Mouse (Mus musculus) CH12.LX (cell line): Measurements from ENCODE around the gene Hrh2. TPM values are rescaled to one million over a fixed set of nuclear protein-coding genes. Genes with fewer than 3 reads are reported as not detected.

ENCODE experiments used
- DNase-seq: peaks from one replicate; pipeline ENCODE4 v3.0.0-alpha.2; 2013; ENCODE audit errors: extremely low read depth
- H3K27ac ChIP-seq: 2 replicates; pipeline ENCODE4 v1.5.1; 2012; ENCODE audit warnings: low read depth, mild to moderate bottlenecking, control low read depth, moderate library complexity; ENCODE audit not compliant: insufficient read depth
- H3K27me3 ChIP-seq: replicated peaks from 2 replicates; pipeline ENCODE3; 2012; ENCODE audit warnings: inconsistent platforms
- H3K36me3 ChIP-seq, 2 experiments: replicated peaks in 1 of 2; 2 replicates each; pipeline versions ENCODE3 to v1.6.1; 2012; ENCODE audit warnings: inconsistent platforms in 1 of 2, low read length in 1 of 2, mild to moderate bottlenecking in 1 of 2, mixed read lengths in 1 of 2, moderate library complexity in 1 of 2; ENCODE audit not compliant: control insufficient read depth in 1 of 2, insufficient read depth in 1 of 2
- H3K4me1 ChIP-seq, 2 experiments: 2 replicates each; pipeline ENCODE4 v1.6.1; 2012; ENCODE audit warnings: inconsistent platforms in 1 of 2, moderate library complexity in 1 of 2; ENCODE audit not compliant: insufficient read depth in 2 of 2, control insufficient read depth in 1 of 2
- H3K4me2 ChIP-seq: 2 replicates; pipeline ENCODE4 v1.6.1; 2012; ENCODE audit warnings: low read depth, mild to moderate bottlenecking, control low read depth; ENCODE audit not compliant: poor library complexity, insufficient read depth, severe bottlenecking
- H3K4me3 ChIP-seq, 3 experiments: fragments of 150-350 bp in 1 of 3; sonication (generic) in 1 of 3; replicated peaks in 1 of 3; 2 replicates each; pipeline versions ENCODE3 to v1.5.1; 2011 to 2012; ENCODE audit warnings: low read depth in 2 of 3, low read length in 2 of 3, mild to moderate bottlenecking in 2 of 3, moderate library complexity in 2 of 3, control low read depth in 1 of 3, improper control_type of control experiment in 1 of 3, inconsistent platforms in 1 of 3, mixed read lengths in 1 of 3; ENCODE audit not compliant: poor library complexity in 1 of 3
- H3K79me2 ChIP-seq: replicated peaks from 2 replicates; pipeline ENCODE4 v1.6.1; 2012; ENCODE audit warnings: mild to moderate bottlenecking, moderate library complexity; ENCODE audit not compliant: control insufficient read depth, poor library complexity, insufficient read depth, severe bottlenecking; ENCODE audit errors: extremely low read depth
- H3K9ac ChIP-seq: 2 replicates; pipeline ENCODE4 v1.6.1; 2012; ENCODE audit warnings: low read depth, mild to moderate bottlenecking, control low read depth, moderate library complexity; ENCODE audit not compliant: insufficient read depth
- H3K9me3 ChIP-seq: replicated peaks from 2 replicates; pipeline ENCODE3; 2012; ENCODE audit warnings: low read length, inconsistent platforms, mixed read lengths
- BHLHE40 ChIP-seq: IDR thresholded peaks from 2 replicates; pipeline ENCODE4 v1.6.1; 2011; ENCODE audit warnings: mild to moderate bottlenecking, low read depth, low read length, improper control_type of control experiment
- CHD1 ChIP-seq: IDR thresholded peaks from 2 replicates; pipeline ENCODE4 v1.6.1; 2012; ENCODE audit warnings: low read depth, low read length, improper control_type of control experiment, inconsistent platforms
- CHD2 ChIP-seq: IDR thresholded peaks from 2 replicates; pipeline ENCODE4 v1.6.1; 2011; ENCODE audit warnings: low read length, improper control_type of control experiment
- CTCF ChIP-seq, 2 experiments: IDR thresholded peaks in 1 of 2; conservative IDR thresholded peaks in 1 of 2; 2 replicates each; pipeline ENCODE4 v1.5.1; 2011 to 2012; ENCODE audit warnings: low read depth in 2 of 2, low read length in 2 of 2, improper control_type of control experiment in 1 of 2, inconsistent platforms in 1 of 2, mild to moderate bottlenecking in 1 of 2, moderate library complexity in 1 of 2
- E2F4 ChIP-seq: IDR thresholded peaks from 2 replicates; pipeline ENCODE4 v1.6.1; 2011; ENCODE audit warnings: low read depth, low read length, improper control_type of control experiment; ENCODE audit not compliant: insufficient replicate concordance
- ELF1 ChIP-seq: IDR thresholded peaks from 2 replicates; pipeline ENCODE4 v1.6.1; 2014; ENCODE audit warnings: low read depth, mild to moderate bottlenecking, inconsistent platforms, low read length, improper control_type of control experiment
- ETS1 ChIP-seq: conservative IDR thresholded peaks from 2 replicates; pipeline ENCODE4 v1.6.1; 2012; ENCODE audit warnings: low read depth, mild to moderate bottlenecking, inconsistent platforms, low read length, improper control_type of control experiment, moderate library complexity
- HCFC1 ChIP-seq: IDR thresholded peaks from 2 replicates; pipeline ENCODE4 v1.6.1; 2012; ENCODE audit warnings: low read depth, mild to moderate bottlenecking, inconsistent platforms, low read length, improper control_type of control experiment
- IRF4 ChIP-seq: IDR thresholded peaks from 2 replicates; pipeline ENCODE4 v1.6.1; 2014; ENCODE audit warnings: low read depth, mild to moderate bottlenecking, inconsistent platforms, low read length, improper control_type of control experiment
- JUN ChIP-seq: IDR thresholded peaks from 2 replicates; pipeline ENCODE4 v1.6.1; 2011; ENCODE audit warnings: low read depth, mild to moderate bottlenecking, low read length, improper control_type of control experiment, moderate library complexity; ENCODE audit not compliant: insufficient read depth
- JUND ChIP-seq: conservative IDR thresholded peaks from 2 replicates; pipeline ENCODE4 v1.6.1; 2011; ENCODE audit warnings: low read depth, low read length, improper control_type of control experiment
- KAT2A ChIP-seq: IDR thresholded peaks from 2 replicates; pipeline ENCODE4 v1.6.1; 2012; ENCODE audit warnings: low read length, improper control_type of control experiment, inconsistent platforms; ENCODE audit not compliant: insufficient replicate concordance
- MAFK ChIP-seq: IDR thresholded peaks from 2 replicates; pipeline ENCODE4 v1.6.1; 2011; ENCODE audit warnings: low read length, improper control_type of control experiment; ENCODE audit not compliant: insufficient replicate concordance
- MAX ChIP-seq: IDR thresholded peaks from 2 replicates; pipeline ENCODE4 v1.6.1; 2011; ENCODE audit warnings: low read length, improper control_type of control experiment
- MAZ ChIP-seq: IDR thresholded peaks from 2 replicates; pipeline ENCODE4 v1.6.1; 2012; ENCODE audit warnings: low read depth, mild to moderate bottlenecking, inconsistent platforms, low read length, improper control_type of control experiment, moderate library complexity
- MYC ChIP-seq: IDR thresholded peaks from 2 replicates; pipeline ENCODE4 v1.6.1; 2011; ENCODE audit warnings: low read depth, mild to moderate bottlenecking, improper control_type of control experiment, low read length
- NELFE ChIP-seq: IDR thresholded peaks from 2 replicates; pipeline ENCODE4 v1.6.1; 2011; ENCODE audit warnings: low read depth, low read length, improper control_type of control experiment
- NRF1 ChIP-seq: IDR thresholded peaks from 2 replicates; pipeline ENCODE4 v1.6.1; 2014; ENCODE audit warnings: low read depth, mild to moderate bottlenecking, inconsistent platforms, low read length, improper control_type of control experiment, moderate library complexity
- PAX5 ChIP-seq: IDR thresholded peaks from 2 replicates; pipeline ENCODE4 v1.6.1; 2012; ENCODE audit warnings: low read length, inconsistent platforms, mixed read lengths
- POLR2A ChIP-seq: IDR thresholded peaks from 2 replicates; pipeline ENCODE4 v1.6.1; 2011; ENCODE audit warnings: low read depth, mild to moderate bottlenecking, improper control_type of control experiment, low read length
- RAD21 ChIP-seq: IDR thresholded peaks from 2 replicates; pipeline ENCODE4 v1.6.1; 2011; ENCODE audit warnings: low read depth, mild to moderate bottlenecking, low read length, improper control_type of control experiment, moderate library complexity
- RCOR1 ChIP-seq: conservative IDR thresholded peaks from 2 replicates; pipeline ENCODE4 v1.6.1; 2012; ENCODE audit warnings: low read depth, mild to moderate bottlenecking, inconsistent platforms, low read length, improper control_type of control experiment
- SIN3A ChIP-seq: IDR thresholded peaks from 2 replicates; pipeline ENCODE4 v1.6.1; 2012; ENCODE audit warnings: low read length, improper control_type of control experiment, inconsistent platforms
- SMC3 ChIP-seq: IDR thresholded peaks from 2 replicates; pipeline ENCODE4 v1.6.1; 2011; ENCODE audit warnings: low read depth, low read length, improper control_type of control experiment
- UBTF ChIP-seq: IDR thresholded peaks from 2 replicates; pipeline ENCODE4 v1.6.1; 2012; ENCODE audit warnings: low read depth, mild to moderate bottlenecking, inconsistent platforms, low read length, improper control_type of control experiment, moderate library complexity
- USF1 ChIP-seq: IDR thresholded peaks from 2 replicates; pipeline ENCODE4 v1.6.1; 2014; ENCODE audit warnings: low read depth, mild to moderate bottlenecking, inconsistent platforms, low read length, improper control_type of control experiment
- ZMIZ1 ChIP-seq: IDR thresholded peaks from 2 replicates; pipeline ENCODE4 v1.6.1; 2012; ENCODE audit warnings: low read depth, mild to moderate bottlenecking, inconsistent platforms, low read length, improper control_type of control experiment
- dilution Hi-C: fragments of 300-500 bp; cut with MboI; formaldehyde crosslinking; loops from 2 replicates; pipeline ENCODE4 v1.14.3; 2020; ENCODE audit warnings: low sequenced_read_pairs; ENCODE audit not compliant: extremely low pct_unique_long_range_greater_than_20kb, extremely low pct_ligation_motif_present
- in situ Hi-C: fragments of 300-500 bp; cut with MboI; formaldehyde crosslinking; loops from 3 replicates; pipeline ENCODE4 v1.14.3; 2019; ENCODE audit warnings: low sequenced_read_pairs, low pct_ligation_motif_present, low pct_unique_long_range_greater_than_20kb, mixed read lengths
- polyA plus RNA-seq: library from polyadenylated mRNA; unstranded; fragments of >175 nt; gene quantifications from 2 replicates; pipeline ENCODE4 v1.2.1, GENCODE M21; 2012; ENCODE audit warnings: low read depth; ENCODE audit not compliant: insufficient read length
- total RNA-seq, 2 experiments: library from RNA; depleted of rRNA; stranded (reverse); fragments of 300-350 nt in 1 of 2; fragments of >200 nt in 1 of 2; gene quantifications; 2 replicates each; pipeline ENCODE4 v1.2.3; 2012 to 2014

Hrh2 gene
- total and polyA plus RNA-seq, 3 experiments, result 0.04 to 0.30 TPM; not detected in 1

- no peak overlapping the region for H3K9ac ChIP-seq
- no peak overlapping the region for H3K27ac ChIP-seq
- no peaks in the 10 kb centered on the region for H3K36me3 ChIP-seq
- no peaks in the 10 kb centered on the region for H3K4me1 ChIP-seq
- H3K27me3 ChIP-seq, result peaks cover 72% of the 10 kb centered on the region
- no peak overlapping the region for H3K4me3 ChIP-seq
- in situ Hi-C loops (no loop called here), dilution Hi-C loops (no loop called here)
- peaks cover 13% of the 10 kb centered on the region for H3K9me3 ChIP-seq
- no peaks in the 10 kb centered on the region for H3K79me2 ChIP-seq
- DNase-seq, result no peak
- no peak for TF ChIP-seq CTCF (conservative IDR thresholded peaks at IDR 0.05 in 1 of 2, IDR thresholded peaks at IDR 0.05 in 1 of 2; ENCODE audit: low read depth in 2 of 2, low read length in 2 of 2)
- no peak for TF ChIP-seq BHLHE40
- no peak for TF ChIP-seq NELFE
- no peak for TF ChIP-seq HCFC1
- no peak for TF ChIP-seq ZMIZ1
- TF ChIP-seq ELF1, result no peak
- TF ChIP-seq JUN, result no peak
- TF ChIP-seq CHD1, result no peak
- TF ChIP-seq MAZ, result no peak
- no peak for TF ChIP-seq USF1
- no peak for TF ChIP-seq CHD2
- no peak for TF ChIP-seq MAFK
- TF ChIP-seq ETS1, result no peak
- TF ChIP-seq MAX, result no peak
- TF ChIP-seq MYC, result no peak
- no peak for TF ChIP-seq RAD21
- H3K4me2 ChIP-seq, result no peak overlapping the region
These were observed 89.2 kb downstream of the Hrh2 start for GRCm38 (mm10) chr13:54281149-54281548.

DNA sequence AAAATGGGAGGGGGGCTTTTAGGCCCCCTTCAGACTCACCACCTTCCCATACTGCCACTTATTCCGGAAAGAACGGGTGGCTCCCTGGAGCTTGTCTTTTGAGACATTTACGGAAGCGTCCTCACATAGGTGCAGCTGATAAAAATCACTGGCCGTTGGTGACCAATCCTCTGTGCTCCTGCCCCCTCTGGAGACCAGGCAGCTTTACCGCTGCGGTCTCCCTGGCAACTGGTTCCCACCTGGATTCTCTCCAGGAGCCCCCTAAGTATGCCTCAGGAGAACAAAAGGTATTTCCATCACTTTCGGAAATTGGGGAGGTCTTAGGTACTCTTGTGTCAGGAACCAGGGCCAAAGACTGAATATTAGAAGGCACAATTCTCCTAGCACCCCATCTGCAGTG lies 89.7 kb downstream of the Hrh2 start:
- no peak overlapping the region for H3K27ac ChIP-seq
- H3K4me3 ChIP-seq, result no peak overlapping the region
- DNase-seq, result no peak
- H3K79me2 ChIP-seq, result no peaks in the 10 kb centered on the region
- no peak overlapping the region for H3K9ac ChIP-seq
- no peaks in the 10 kb centered on the region for H3K36me3 ChIP-seq
- H3K4me1 ChIP-seq, result no peaks in the 10 kb centered on the region
- H3K4me2 ChIP-seq, result no peak overlapping the region
- in situ Hi-C loops (no loop called here), dilution Hi-C loops (no loop called here)
- H3K27me3 ChIP-seq, result peaks cover 74% of the 10 kb centered on the region
- H3K9me3 ChIP-seq, result peaks cover 13% of the 10 kb centered on the region
- TF ChIP-seq NRF1 (no peak), RAD21 (no peak), E2F4 (no peak), POLR2A (no peak), KAT2A (no peak), MAX (no peak), UBTF (no peak), RCOR1 (no peak), PAX5 (no peak), HCFC1 (no peak), SIN3A (no peak), ELF1 (no peak), ETS1 (no peak), ZMIZ1 (no peak), JUND (no peak), SMC3 (no peak), IRF4 (no peak)
